Mouse (Mus musculus): Measurements from ENCODE around the gene Arhgap15. TPM values are rescaled to one million over a fixed set of nuclear protein-coding genes. Genes with fewer than 3 reads are reported as not detected.

Arhgap15 gene
- polyA plus RNA-seq, 1 experiment from 2014 or later = 7.4 TPM

DNA sequence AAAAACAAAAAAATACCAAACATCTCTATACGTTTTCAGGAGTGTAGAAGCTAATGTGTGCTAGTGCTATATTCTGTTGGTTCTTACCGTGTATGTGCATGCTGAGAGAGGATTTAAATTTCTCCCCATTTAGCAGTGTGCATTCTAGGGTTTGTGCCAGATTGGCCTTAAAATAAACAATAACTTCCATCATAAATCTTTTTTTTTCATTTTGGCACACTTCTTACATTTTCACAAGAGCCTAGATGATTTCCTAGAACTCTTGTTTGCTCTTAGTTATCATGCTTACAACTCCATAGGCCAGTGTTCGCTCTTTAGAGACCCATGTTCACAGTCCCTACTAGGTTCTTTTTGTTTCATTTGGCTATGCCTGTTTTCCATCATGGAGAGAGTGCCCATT is 362.7 kb downstream of the Arhgap15 start:
- WGBS = 83% methylated on average over 3 of the region's 3 CpGs
- H3K4me1 ChIP-seq (replicated peaks; ENCODE audit: control insufficient read depth, insufficient read depth, low read length) = no peaks in the 10 kb centered on the region
- H3K9me3 ChIP-seq (ENCODE audit: control insufficient read depth, low read length) = no peaks in the 10 kb centered on the region
- no peak overlapping the region for H3K9ac ChIP-seq (ENCODE audit: low read depth, low read length)
- no peaks in the 10 kb centered on the region for H3K36me3 ChIP-seq (ENCODE audit: control insufficient read depth, insufficient read depth, low read length)
- no peak overlapping the region for H3K4me2 ChIP-seq
- ATAC-seq (replicated peaks; ENCODE audit: low FRiP score) = no peak
- H3K27ac ChIP-seq (ENCODE audit: low read depth, low read length) = no peak overlapping the region
- DNase-seq (ENCODE audit: low spot score) = no peak
- no peak overlapping the region for H3K4me3 ChIP-seq (ENCODE audit: low read depth, low read length)
- H3K27me3 ChIP-seq (replicated peaks; ENCODE audit: control insufficient read depth, insufficient read depth, low read length) = no peaks in the 10 kb centered on the region

DNA sequence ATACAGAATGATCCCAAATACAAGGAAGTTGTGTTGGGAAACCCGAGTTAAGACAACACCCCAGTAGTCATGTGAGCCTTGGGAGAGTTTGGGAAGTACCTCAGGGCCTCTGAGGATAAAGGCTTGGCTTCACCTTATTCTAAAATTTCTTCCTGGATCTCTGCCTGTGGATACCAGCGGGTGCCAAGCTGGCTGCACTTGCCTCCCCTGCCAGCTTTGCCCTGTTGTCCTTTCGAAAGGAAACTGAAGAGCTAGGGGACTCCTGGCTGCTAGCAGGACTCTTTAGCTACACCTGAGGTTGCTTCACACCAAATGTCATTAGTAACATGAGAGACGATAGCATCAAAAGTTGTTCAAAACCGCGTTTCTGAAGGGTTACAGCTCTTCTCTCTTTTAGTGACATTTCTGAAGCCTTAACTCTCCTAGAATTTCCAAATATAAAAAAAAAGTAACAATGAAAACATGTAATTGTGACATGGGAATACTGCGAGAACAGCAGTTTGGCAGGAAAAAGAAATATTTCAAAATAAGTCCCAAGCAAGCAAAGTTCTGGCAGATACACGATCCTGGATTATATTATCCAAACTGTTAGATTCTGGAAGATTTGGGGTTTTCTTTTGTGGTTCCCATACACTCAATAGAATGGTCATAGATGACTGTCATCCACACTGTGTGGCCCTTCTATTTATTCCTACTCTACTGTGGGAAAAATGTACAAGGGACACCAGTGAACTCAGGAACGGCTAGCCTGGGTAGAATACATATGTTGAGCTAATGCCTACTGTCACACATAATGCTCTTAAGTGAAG is 364.6 kb downstream of the Arhgap15 start:
- Histone ChIP-seq H3K9me3 (ENCODE audit: control insufficient read depth, low read length) (no peaks in the 10 kb centered on the region), H3K4me1 (replicated peaks; ENCODE audit: control insufficient read depth, insufficient read depth, low read length) (no peaks in the 10 kb centered on the region), H3K27me3 (replicated peaks; ENCODE audit: control insufficient read depth, insufficient read depth, low read length) (no peaks in the 10 kb centered on the region), H3K4me3 (ENCODE audit: low read depth, low read length) (no peak overlapping the region), H3K27ac (ENCODE audit: low read depth, low read length) (no peak overlapping the region), H3K36me3 (ENCODE audit: control insufficient read depth, insufficient read depth, low read length) (no peaks in the 10 kb centered on the region), H3K9ac (ENCODE audit: low read depth, low read length) (no peak overlapping the region), H3K4me2 (no peak overlapping the region)
- ATAC-seq (replicated peaks; ENCODE audit: low FRiP score) (no peak), DNase-seq (ENCODE audit: low spot score) (no peak)
- WGBS = 82% methylated on average over 9 of the region's 9 CpGs

DNA sequence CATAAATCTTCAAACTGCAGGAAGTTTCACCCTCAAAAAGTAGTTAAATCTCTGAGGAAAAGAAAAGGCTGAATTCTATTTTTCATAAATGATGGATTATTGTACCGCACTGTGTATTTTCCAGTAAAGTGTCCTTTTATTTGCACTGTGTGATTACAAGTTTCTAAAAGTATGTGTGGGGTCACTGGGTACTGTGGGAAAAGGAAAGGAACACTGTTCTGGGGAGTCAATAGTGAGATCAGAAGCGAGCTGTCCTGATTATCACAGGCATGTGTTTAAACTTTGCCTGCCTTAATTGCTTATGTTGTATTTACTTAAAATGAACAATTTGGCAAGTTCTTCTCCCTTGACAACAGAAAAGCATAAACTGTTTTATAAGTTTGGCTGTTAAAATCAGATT is 365.7 kb downstream of the Arhgap15 start:
- no peak overlapping the region for H3K4me3 ChIP-seq (ENCODE audit: low read depth, low read length)
- H3K27ac ChIP-seq (ENCODE audit: low read depth, low read length) = no peak overlapping the region
- no peak for ATAC-seq (replicated peaks; ENCODE audit: low FRiP score)
- H3K36me3 ChIP-seq (ENCODE audit: control insufficient read depth, insufficient read depth, low read length) = no peaks in the 10 kb centered on the region
- WGBS = 67% methylated on average over 2 of the region's 2 CpGs
- no peaks in the 10 kb centered on the region for H3K9me3 ChIP-seq (ENCODE audit: control insufficient read depth, low read length)
- H3K4me1 ChIP-seq (replicated peaks; ENCODE audit: control insufficient read depth, insufficient read depth, low read length) = no peaks in the 10 kb centered on the region
- no peak overlapping the region for H3K4me2 ChIP-seq
- DNase-seq (ENCODE audit: low spot score) = no peak
- no peak overlapping the region for H3K9ac ChIP-seq (ENCODE audit: low read depth, low read length)
- H3K27me3 ChIP-seq (replicated peaks; ENCODE audit: control insufficient read depth, insufficient read depth, low read length) = no peaks in the 10 kb centered on the region

DNA sequence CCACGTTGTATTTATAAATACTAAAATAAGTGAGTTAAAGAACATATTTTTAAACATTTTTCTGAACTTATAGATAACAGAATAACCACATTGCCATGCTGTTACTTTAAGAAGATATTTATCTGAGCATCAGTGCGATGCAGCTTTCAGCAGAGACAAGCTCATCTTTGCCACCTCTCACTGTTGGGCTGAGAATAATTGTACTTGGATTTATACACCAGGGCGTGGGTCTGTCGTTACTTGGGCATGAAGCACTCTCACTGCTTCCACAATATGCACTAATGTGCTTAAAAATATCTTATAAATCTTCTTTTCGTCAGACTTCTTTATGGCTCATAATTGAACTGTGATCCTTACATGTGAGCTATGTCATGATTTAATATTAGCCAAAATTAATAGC is 372.5 kb downstream of the Arhgap15 start:
- no peak for ATAC-seq (replicated peaks; ENCODE audit: low FRiP score)
- no peaks in the 10 kb centered on the region for H3K4me1 ChIP-seq (replicated peaks; ENCODE audit: control insufficient read depth, insufficient read depth, low read length)
- no peaks in the 10 kb centered on the region for H3K27me3 ChIP-seq (replicated peaks; ENCODE audit: control insufficient read depth, insufficient read depth, low read length)
- no peak overlapping the region for H3K9ac ChIP-seq (ENCODE audit: low read depth, low read length)
- H3K4me2 ChIP-seq = no peak overlapping the region
- no peaks in the 10 kb centered on the region for H3K9me3 ChIP-seq (ENCODE audit: control insufficient read depth, low read length)
- no peak overlapping the region for H3K27ac ChIP-seq (ENCODE audit: low read depth, low read length)
- no peak for DNase-seq (ENCODE audit: low spot score)
- H3K4me3 ChIP-seq (ENCODE audit: low read depth, low read length) = no peak overlapping the region
- H3K36me3 ChIP-seq (ENCODE audit: control insufficient read depth, insufficient read depth, low read length) = no peaks in the 10 kb centered on the region
- 77% methylated on average over 5 of the region's 5 CpGs for WGBS

DNA sequence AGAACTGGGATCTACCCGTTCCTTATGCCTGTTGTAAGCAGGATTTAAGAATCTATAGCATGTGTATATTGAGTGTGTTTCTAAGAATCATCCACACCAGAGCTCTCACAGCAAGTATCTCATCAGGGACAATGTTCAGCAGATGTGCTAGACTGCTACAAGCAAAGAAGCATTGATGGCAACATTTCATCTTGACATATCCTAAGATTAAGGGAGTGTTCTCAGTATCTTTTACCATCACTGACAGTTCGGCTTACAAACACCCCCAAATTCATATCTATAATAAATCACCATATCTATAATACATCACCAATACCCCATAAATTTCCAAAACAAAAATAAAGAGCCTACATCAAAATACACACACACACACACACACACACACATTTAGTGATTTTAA is 374.6 kb downstream of the Arhgap15 start:
- WGBS = 79% methylated on average over 2 of the region's 2 CpGs
- H3K27me3 ChIP-seq (replicated peaks; ENCODE audit: control insufficient read depth, insufficient read depth, low read length) = no peaks in the 10 kb centered on the region
- no peak overlapping the region for H3K4me2 ChIP-seq
- DNase-seq (ENCODE audit: low spot score) (no peak), ATAC-seq (replicated peaks; ENCODE audit: low FRiP score) (no peak)
- H3K4me3 ChIP-seq (ENCODE audit: low read depth, low read length) = no peak overlapping the region
- H3K9me3 ChIP-seq (ENCODE audit: control insufficient read depth, low read length) = no peaks in the 10 kb centered on the region
- H3K27ac ChIP-seq (ENCODE audit: low read depth, low read length) = no peak overlapping the region
- H3K4me1 ChIP-seq (replicated peaks; ENCODE audit: control insufficient read depth, insufficient read depth, low read length) = no peaks in the 10 kb centered on the region
- no peak overlapping the region for H3K9ac ChIP-seq (ENCODE audit: low read depth, low read length)
- H3K36me3 ChIP-seq (ENCODE audit: control insufficient read depth, insufficient read depth, low read length) = no peaks in the 10 kb centered on the region

DNA sequence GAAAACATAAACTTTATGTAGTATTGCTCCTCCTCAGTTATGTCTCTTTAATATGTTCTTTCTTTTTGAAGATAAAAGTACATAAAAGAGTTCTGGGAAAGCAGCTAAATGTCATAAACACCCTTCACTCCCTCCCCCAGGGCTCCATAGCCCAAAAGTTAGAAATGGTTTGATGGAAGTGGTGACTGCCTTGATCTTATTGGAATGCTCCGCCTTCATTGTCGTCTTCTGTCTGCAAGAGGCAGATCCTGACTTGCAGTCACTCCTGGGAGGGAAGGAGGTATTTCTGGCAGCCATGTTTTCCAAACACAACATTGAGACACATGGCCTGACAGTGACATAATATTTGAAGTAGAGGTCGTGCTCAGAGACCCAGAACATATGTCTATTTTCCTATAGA is 375.5 kb downstream of the Arhgap15 start:
- Histone ChIP-seq H3K9ac (ENCODE audit: low read depth, low read length) (no peak overlapping the region), H3K27ac (ENCODE audit: low read depth, low read length) (no peak overlapping the region), H3K4me3 (ENCODE audit: low read depth, low read length) (no peak overlapping the region), H3K4me1 (replicated peaks; ENCODE audit: control insufficient read depth, insufficient read depth, low read length) (no peaks in the 10 kb centered on the region), H3K36me3 (ENCODE audit: control insufficient read depth, insufficient read depth, low read length) (no peaks in the 10 kb centered on the region), H3K9me3 (ENCODE audit: control insufficient read depth, low read length) (no peaks in the 10 kb centered on the region), H3K27me3 (replicated peaks; ENCODE audit: control insufficient read depth, insufficient read depth, low read length) (no peaks in the 10 kb centered on the region), H3K4me2 (no peak overlapping the region)
- WGBS = 76% methylated on average over 3 of the region's 3 CpGs
- DNase-seq (ENCODE audit: low spot score) (no peak), ATAC-seq (replicated peaks; ENCODE audit: low FRiP score) (no peak)

DNA sequence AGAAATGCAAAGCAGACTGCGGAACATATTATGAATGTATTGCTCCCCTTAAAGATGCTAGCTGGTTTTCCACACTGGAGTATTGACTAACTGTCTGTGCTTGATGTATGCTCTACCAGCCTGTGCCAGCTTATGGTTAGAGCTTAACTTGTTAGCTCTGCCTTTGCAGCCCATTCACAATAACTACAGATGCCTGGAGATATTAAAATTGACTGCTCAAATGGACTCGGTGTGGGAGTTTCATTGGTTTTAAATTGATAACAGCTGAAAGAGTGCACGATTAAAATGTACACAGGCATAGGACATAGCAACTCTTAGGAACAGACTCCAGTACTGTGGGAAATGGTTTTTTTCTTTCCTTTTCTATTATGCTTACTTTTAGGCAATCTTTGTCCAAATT is 376.1 kb downstream of the Arhgap15 start:
- Histone ChIP-seq H3K4me2 (no peak overlapping the region), H3K9me3 (ENCODE audit: control insufficient read depth, low read length) (no peaks in the 10 kb centered on the region), H3K27ac (ENCODE audit: low read depth, low read length) (no peak overlapping the region), H3K4me1 (replicated peaks; ENCODE audit: control insufficient read depth, insufficient read depth, low read length) (no peaks in the 10 kb centered on the region), H3K9ac (ENCODE audit: low read depth, low read length) (no peak overlapping the region), H3K4me3 (ENCODE audit: low read depth, low read length) (no peak overlapping the region), H3K27me3 (replicated peaks; ENCODE audit: control insufficient read depth, insufficient read depth, low read length) (no peaks in the 10 kb centered on the region), H3K36me3 (ENCODE audit: control insufficient read depth, insufficient read depth, low read length) (no peaks in the 10 kb centered on the region)
- ATAC-seq (replicated peaks; ENCODE audit: low FRiP score) (no peak), DNase-seq (ENCODE audit: low spot score) (no peak)
- WGBS = 79% methylated on average over 3 of the region's 3 CpGs

DNA sequence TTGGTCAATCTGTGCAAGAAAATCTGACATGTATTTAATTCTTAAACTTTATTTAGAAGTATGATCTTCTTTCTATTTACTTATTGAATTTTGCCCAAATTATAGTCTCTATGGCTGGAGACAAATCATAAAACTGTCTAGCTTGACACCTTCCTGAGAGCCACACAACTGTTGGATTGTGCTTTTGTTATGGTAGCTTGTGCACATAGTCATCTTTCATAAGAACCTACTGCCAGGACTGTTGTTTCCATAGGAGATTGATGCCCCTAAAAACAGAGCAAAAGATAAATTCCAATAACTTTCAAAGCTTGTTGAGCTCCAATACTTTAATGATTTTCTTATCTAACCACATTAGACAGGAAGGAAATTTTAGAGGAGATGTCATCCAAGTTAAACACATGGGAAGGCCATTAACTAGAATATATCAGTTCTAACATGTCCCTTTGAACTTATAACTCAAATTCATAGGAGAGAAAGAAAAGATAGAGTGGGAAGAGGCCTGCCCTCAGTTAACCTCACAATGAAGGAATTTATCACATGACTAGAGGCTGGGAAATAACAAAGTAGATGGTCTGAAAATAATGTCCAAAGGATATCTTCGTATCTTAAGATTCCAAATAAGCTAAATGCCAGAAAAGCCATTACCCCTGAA is 377.5 kb downstream of the Arhgap15 start:
- Histone ChIP-seq H3K27ac (ENCODE audit: low read depth, low read length) (no peak overlapping the region), H3K9ac (ENCODE audit: low read depth, low read length) (no peak overlapping the region), H3K9me3 (ENCODE audit: control insufficient read depth, low read length) (no peaks in the 10 kb centered on the region), H3K4me3 (ENCODE audit: low read depth, low read length) (no peak overlapping the region), H3K36me3 (ENCODE audit: control insufficient read depth, insufficient read depth, low read length) (no peaks in the 10 kb centered on the region), H3K4me1 (replicated peaks; ENCODE audit: control insufficient read depth, insufficient read depth, low read length) (no peaks in the 10 kb centered on the region), H3K27me3 (replicated peaks; ENCODE audit: control insufficient read depth, insufficient read depth, low read length) (no peaks in the 10 kb centered on the region), H3K4me2 (no peak overlapping the region)
- no peak for ATAC-seq (replicated peaks; ENCODE audit: low FRiP score)
- 79% methylated on average over 1 of the region's 1 CpGs for WGBS
- no peak for DNase-seq (ENCODE audit: low spot score)

DNA sequence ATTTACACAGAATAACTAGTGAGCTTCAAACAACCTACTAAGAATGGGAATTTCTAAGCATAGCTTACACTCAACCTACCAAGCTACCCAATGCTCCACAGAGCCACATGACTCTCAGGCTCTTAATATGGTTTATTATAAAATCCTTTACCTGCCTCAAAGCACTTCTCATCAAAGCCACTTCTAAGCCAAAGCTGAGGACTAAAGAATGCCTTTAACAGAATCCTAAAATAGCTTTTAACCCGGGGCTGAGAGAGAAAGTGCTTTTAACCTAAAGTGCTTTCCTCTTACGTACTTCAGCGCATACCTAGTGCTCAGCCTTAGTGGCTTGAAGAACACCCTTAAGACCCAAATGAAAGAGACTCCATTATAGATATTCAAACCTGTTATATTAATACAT is 380.9 kb downstream of the Arhgap15 start:
- H3K27ac ChIP-seq (ENCODE audit: low read depth, low read length) = no peak overlapping the region
- WGBS = 82% methylated on average over 3 of the region's 3 CpGs
- H3K9me3 ChIP-seq (ENCODE audit: control insufficient read depth, low read length) = no peaks in the 10 kb centered on the region
- no peaks in the 10 kb centered on the region for H3K36me3 ChIP-seq (ENCODE audit: control insufficient read depth, insufficient read depth, low read length)
- ATAC-seq (replicated peaks; ENCODE audit: low FRiP score) (no peak), DNase-seq (ENCODE audit: low spot score) (no peak)
- H3K4me1 ChIP-seq (replicated peaks; ENCODE audit: control insufficient read depth, insufficient read depth, low read length) = no peaks in the 10 kb centered on the region
- H3K4me2 ChIP-seq = no peak overlapping the region
- no peak overlapping the region for H3K4me3 ChIP-seq (ENCODE audit: low read depth, low read length)
- H3K27me3 ChIP-seq (replicated peaks; ENCODE audit: control insufficient read depth, insufficient read depth, low read length) = no peaks in the 10 kb centered on the region
- no peak overlapping the region for H3K9ac ChIP-seq (ENCODE audit: low read depth, low read length)
